Mouse (Mus musculus) right cerebral cortex, postnatal 10 days (tissue): ENCODE measurements around the gene Eif2s2.
"Not testable (repeated sequence)": the region's sequence is repeated elsewhere in the genome, so short reads cannot be mapped to it uniquely, and the experiment has no call there.

Experiments used
- DNase-seq, 2 experiments: peaks; one replicate each; pipeline ENCODE4 v3.0.0; 2021; ENCODE audit warnings: low spot score in 2 of 2

Eif2s2 gene

DNA sequence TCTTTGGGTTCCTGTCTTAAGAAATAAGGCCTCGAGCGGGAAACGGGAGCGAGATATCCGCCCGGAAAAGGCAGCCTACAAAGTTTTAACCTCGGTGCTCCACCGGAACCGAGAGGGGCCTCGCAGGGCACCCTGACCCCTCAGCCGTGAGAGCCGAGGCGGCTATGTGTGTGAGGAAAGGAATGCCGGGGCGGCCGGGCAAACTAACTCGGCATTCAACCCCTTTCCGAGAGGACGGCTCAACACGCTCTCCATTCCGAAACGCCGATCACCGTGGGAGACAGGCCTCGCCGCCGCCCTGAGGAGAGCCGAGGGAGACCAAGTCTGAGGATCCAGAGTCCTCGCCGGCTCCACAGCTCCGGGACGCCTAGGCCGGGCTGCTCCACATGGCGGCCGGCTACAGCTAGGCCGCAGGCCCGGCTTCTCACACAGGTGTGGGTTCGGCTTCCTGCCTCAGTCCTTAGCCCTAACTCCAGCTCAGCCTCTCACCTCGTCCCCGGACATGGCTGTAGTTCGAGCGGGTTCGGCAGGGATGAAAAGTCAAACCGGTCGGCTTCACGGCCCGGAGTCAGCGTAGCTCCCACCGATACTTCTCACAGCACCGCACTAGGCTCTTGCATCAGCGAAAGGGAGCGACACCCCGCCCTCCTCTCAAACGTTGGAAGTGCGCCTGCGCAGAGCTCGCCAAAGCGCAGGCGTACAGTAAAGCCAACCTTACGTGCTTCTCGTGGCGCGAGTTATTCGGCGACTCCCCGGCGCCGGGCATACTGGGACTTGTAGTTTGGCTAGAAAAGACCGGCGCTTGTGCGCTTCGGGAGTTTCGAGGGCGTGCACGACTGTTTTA lies at the start of gene Eif2s2:
Gene Eif2s2 (minus strand): TSS at position 735 of the 844 bp plus-strand sequence.
- peak; percentile 98 for DNase-seq

GRCm38 (mm10) chr2:154941952-154942351 lies 49.2 kb upstream of the Eif2s2 start:
- DNase-seq, result no peak

DNA sequence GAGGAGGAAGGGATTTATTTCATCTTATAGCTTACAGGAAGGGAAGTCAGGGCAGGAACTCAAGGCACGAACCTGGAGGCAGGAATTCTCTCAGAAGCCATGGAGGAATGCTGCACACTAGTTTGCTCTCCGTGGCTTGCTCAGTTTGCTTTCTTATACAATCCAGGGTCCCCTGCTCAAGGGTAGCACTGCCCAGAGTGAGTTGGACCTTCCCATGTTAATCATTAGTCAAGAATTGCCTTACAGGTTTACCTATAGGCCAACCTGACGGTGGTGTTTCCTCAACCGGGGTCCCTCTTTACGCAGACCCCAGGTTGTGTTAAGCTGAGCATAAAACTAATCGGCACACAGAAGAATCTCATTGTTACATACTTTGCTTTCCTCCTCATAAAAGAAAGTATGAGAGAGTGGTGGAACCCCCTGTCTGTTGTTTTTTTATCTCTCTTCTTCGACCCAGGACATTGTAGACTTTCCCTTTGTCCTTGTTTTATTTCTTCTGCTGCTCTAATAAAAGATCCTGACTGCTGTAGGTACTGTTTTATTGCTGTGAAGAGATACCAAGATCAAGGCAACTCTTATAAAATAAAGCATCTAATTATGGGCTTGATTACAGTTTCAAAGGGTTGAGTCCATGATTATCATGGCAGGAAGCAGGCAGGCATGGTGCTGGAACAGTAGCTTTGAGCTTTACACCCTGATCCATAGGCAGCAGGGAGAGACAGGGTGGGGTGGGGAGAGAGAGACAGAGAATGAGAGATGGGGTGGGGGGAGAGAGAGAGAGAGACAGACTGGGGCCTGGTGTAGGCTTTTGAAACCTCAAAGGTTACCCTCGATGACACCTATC lies 45.0 kb upstream of the Eif2s2 start:
- no peak for DNase-seq

DNA sequence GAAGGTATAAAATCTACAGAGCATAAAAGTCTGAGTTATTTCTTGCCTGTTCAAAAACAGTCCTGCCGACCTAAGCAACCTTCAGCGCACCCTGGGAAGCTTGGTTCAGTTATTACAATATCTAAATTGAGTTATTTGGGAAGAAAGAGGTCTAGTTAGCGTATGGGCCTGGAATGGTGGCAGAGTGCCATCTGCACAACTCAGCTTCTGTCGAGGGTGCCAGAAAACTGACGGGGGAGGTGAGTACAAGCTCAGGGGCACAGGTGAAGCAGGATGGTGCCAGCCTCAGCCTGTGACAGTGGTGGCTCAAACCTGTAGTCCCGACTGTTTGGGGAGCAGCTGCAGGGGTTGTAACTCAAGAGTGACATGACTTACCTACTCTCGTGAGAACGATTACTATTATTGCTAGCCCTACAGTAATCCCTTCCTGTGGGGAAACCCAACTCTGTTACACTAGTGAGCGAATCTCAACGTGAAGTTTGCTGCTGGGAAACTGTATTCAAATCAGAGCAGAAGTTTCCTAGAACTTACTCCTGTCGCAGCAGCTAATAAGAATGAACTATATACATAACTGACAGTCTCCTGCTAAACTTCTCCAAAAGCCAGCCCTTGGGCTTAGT lies 43.9 kb upstream of the Eif2s2 start:
- DNase-seq, result no peak

- DNase-seq, result no peak
These were observed 43.4 kb upstream of the Eif2s2 start for GRCm38 (mm10) chr2:154936106-154936505.

DNA sequence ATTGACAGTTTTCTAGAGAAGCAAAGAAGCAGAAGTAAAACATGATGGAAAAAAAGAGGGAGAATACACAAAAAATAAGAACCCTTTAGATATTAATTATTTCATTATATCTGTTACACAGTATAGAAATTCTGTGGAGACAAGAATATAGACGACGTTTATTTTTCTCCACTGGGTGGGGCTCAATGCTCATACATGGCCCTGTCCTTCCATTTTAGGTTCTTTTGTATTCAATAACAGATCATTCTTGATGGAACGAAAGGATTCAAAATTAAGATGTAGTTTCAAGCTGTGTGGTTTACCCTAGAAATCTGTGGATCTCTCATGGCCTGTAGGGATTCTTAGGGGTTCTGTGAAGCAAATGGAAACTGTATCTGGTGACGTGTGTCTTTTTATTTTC lies 41.1 kb upstream of the Eif2s2 start:
- peak; percentile 26 to 30 for DNase-seq

DNA sequence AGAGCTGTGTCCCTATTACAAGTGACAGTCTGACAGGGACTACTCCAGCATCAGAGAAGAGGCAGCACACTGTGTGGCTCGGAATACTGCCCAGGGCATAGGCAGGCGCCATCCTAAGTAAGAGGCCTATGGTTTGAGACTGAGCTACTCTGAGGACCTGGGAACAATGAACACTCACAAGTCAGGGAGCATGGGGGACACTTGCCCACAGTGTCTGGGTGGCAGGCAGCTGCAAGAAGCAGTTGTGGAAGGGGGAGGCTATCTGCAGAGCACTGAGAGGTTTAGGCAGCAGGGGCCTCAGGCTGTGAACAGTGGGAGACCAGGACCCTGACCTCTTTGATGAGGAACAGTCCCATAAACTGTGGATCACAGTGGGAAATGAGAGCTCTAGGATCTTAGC lies 35.6 kb upstream of the Eif2s2 start:
- DNase-seq, result peak in 1 of 2 experiments; percentile 22

DNA sequence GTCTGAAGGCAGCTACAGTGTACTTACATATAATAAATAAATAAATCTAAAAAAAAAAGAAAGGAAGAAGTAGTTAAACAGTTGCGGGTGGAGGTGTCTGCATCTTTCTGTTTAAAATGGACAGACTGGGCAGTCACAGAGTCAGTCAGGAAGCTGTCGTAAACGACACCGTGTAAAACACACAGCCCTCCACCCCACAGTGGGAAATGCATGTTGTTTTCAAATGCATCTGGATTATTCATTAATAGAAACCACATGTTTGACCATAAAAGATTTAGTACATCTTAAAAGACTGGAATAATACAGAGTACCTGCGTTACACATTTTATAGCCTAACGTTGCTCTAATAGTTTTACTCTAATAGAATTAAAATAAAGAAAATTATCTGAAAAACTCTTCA lies 34.1 kb upstream of the Eif2s2 start:
- DNase-seq, result no peak

DNA sequence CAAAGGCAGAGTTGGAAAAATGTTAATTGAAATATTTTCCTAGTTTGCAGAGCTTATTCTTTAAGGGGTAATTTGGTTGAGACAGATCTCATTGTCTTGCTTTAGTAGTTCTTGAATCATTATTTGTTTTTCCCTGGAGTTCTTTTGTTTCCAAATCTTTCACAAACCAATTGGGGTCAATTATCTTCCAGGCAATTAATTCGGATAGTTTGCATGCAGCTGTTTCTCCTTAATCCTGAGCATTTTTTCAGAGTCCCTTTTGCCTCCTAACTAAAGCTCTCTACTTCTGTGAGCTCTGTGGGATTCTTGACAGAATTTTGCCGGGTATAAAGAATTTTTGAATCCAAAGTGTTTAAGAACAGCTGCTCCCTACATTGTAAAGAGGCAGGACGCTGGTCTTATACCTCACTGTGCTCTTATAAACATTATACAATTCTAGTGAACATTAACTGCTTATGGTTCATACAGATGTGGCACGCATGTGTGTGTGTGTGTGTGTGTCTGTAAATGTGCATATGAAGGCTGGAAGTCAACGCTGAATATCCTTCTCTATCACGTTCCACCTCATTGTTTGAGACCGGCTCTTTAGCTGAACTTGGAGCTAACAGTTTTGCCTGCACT lies 32.8 kb upstream of the Eif2s2 start:
- DNase-seq, result no peak

- not testable (repeated sequence) for DNase-seq
These were observed 29.4 kb upstream of the Eif2s2 start for GRCm38 (mm10) chr2:154922134-154922533.

DNA sequence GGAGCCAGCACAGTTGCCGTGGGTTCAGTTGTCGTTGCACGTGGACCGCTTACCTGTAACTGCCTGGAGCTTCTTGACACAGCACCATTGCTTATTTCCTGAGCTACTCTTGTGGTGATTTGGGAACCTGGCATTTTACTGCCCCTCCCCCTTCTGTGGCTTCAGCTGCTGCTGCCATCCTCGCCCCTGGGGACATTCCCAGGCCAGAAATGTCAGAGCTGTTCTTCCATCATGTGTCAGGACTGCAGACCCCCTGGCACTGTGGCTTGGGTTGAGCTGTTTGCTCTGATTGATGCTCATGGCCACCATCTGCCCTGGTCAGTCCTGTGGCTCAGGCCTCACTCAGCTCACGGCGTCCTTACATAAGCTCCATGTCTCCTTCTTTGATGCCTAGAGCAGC lies 28.2 kb upstream of the Eif2s2 start:
- no peak for DNase-seq

DNA sequence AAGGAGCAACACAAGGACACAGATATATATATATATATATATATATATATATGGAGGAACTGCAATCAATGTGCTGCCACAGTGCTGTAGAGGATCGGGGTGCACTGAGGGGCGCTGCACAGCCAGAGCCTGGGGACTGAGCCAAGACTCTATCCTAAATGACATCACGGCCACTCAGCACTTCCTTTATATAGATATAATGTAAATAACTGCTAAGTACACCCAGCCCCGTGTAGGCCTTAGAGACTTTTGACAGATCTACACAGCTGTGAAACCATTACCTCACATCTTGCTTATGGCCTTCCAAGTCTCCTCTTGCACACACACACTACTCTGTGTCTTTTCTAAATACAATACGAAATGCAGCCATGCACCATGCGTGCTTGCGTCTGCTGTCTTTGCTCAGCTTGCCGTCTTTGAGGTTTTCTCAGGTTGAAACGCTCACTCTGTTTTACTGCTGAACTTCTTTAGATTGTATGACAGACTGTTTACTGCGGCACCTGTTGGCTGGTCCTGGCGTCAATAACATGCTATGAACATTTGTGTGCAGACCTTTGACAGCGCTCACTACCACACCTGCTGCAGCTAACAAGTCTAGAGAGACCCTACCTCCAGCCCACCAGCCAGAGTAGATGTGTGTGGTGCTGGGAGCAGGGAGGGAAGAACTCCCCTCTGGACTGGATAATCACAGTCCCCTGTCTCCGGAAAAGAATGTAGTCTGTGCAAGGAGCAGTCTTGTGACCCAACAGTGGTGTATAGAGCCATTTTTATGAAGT lies 25.3 kb upstream of the Eif2s2 start:
- DNase-seq, result no peak

GRCm38 (mm10) chr2:154916547-154916946 lies 23.8 kb upstream of the Eif2s2 start:
- DNase-seq, result no peak

DNA sequence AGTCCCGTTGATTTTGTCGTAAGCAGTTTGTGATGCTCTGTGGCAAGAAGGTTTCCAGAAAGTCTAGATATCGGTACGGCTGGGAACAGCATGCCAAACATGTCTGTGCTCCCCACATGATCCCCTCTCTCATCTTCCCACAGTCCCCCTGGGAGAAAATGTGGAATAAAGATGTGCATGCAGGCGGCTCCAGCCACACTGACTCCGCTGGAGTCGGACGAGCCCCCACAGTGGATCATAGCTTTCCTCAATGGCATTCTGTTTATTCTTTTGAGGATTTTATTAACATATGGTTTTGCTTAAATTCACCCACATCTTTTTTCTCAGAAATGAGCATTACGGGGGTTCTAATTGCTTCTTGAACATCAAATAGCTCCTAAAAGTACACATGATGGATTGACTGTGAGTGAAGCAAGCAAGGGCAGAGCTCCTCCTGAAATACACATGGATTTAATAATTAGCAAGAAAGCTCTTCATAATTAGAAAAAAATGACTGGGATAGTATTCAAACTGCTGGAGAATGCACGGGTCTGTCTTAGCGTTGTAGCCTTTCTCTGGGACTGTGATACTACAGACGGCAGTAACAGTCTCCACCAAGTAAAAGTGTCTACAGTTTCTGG lies 23.3 kb upstream of the Eif2s2 start:
- no peak for DNase-seq

- no peak for DNase-seq
These were observed 17.1 kb upstream of the Eif2s2 start for GRCm38 (mm10) chr2:154909789-154910188.

GRCm38 (mm10) chr2:154908223-154908622 lies 15.5 kb upstream of the Eif2s2 start:
- DNase-seq, result not testable (repeated sequence)

- no peak for DNase-seq
These were observed 13.1 kb upstream of the Eif2s2 start for GRCm38 (mm10) chr2:154905796-154906195.

GRCm38 (mm10) chr2:154902111-154902510 lies 9.4 kb upstream of the Eif2s2 start:
- DNase-seq, result no peak

GRCm38 (mm10) chr2:154899412-154899811 lies 6.7 kb upstream of the Eif2s2 start:
- DNase-seq, result not testable (repeated sequence)

DNA sequence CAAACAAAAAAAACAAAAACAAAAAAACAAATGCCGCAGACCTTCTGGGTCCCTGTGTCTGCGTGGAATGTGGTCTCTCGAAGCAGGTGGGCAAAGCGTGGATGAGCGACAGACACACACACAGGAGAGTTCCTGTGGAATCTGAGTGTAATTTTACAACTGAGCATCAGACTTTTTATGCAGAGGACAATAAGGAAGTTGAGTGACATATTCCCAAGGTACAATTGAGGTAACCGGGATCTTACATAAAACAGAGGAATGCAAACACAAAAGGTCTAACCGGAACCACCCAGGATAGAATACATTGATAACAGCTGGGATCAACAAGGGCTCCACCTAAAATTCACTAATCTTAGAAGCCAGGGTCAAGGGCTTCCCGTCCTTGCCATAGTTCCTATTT lies 6.3 kb upstream of the Eif2s2 start:
- DNase-seq, result not testable (repeated sequence)

DNA sequence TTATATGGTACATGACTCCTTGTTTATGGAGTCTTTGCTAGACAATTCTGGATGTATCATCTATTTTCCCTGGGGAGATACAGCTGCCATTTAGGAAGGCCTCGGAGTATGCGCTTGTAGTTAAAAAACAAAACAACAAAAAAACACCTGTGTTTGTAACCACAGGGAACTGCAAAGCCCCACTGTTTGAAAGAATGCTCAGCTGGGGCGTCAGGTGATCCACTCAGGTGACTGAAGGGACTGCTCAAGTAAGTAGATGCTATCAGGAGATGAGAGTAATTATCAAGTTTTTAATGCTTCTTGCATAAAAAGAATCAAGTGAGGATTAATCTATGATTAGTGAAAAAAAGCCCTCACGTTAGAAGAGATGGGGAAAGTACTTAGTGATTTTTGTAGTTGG lies 813 bp upstream of the Eif2s2 start:
- no peak for DNase-seq
